Mouse (Mus musculus) frontal cortex, postnatal 14 days (tissue): ENCODE measurements at regions not wholly inside any gene's neighbourhood (a gene's known extent, or its start where the extent isn't known, plus 50 kb on each side); places are given as distances from the start of the nearest gene placed in this dataset.
"Not testable (repeated sequence)": the region's sequence is repeated elsewhere in the genome, so short reads cannot be mapped to it uniquely, and the experiment has no call there.

Experiments used
- DNase-seq, 2 experiments: peaks; one replicate each; pipeline ENCODE4 v3.0.0; 2022; ENCODE audit warnings: low spot score in 2 of 2

- no peak for DNase-seq
These were observed 874.2 kb downstream of the Robo1 start for GRCm38 (mm10) chr16:73182258-73182657.

GRCm38 (mm10) chr16:73155447-73155846, 847.3 kb downstream of the Robo1 start:
- no peak for DNase-seq

GRCm38 (mm10) chr16:73127927-73128326, 819.8 kb downstream of the Robo1 start:
- DNase-seq, result not testable (repeated sequence)

GRCm38 (mm10) chr16:73120568-73120967, 812.5 kb downstream of the Robo1 start:
- DNase-seq, result no peak

- no peak for DNase-seq
These were observed 809.2 kb downstream of the Robo1 start for GRCm38 (mm10) chr16:73117338-73117737.

- DNase-seq, result no peak
These were observed 799.9 kb downstream of the Robo1 start for GRCm38 (mm10) chr16:73108021-73108452.

GRCm38 (mm10) chr16:73107608-73108007, 799.5 kb downstream of the Robo1 start:
- no peak for DNase-seq

- peak; percentile 18 to 25 for DNase-seq
These were observed 797.4 kb downstream of the Robo1 start for GRCm38 (mm10) chr16:73105496-73105895.

GRCm38 (mm10) chr16:73100273-73100672, 792.2 kb downstream of the Robo1 start:
- no peak for DNase-seq

GRCm38 (mm10) chr16:73098760-73099159, 790.7 kb downstream of the Robo1 start:
- no peak for DNase-seq

- DNase-seq, result no peak
These were observed 789.1 kb downstream of the Robo1 start for GRCm38 (mm10) chr16:73097176-73097575.

GRCm38 (mm10) chr16:73096091-73097083, 788.3 kb downstream of the Robo1 start:
- no peak for DNase-seq
